Mouse (Mus musculus): ENCODE measurements at regions not wholly inside any gene's neighbourhood (a gene's known extent, or its start where the extent isn't known, plus 50 kb on each side); places are given as distances from the start of the nearest gene placed in this dataset.

DNA sequence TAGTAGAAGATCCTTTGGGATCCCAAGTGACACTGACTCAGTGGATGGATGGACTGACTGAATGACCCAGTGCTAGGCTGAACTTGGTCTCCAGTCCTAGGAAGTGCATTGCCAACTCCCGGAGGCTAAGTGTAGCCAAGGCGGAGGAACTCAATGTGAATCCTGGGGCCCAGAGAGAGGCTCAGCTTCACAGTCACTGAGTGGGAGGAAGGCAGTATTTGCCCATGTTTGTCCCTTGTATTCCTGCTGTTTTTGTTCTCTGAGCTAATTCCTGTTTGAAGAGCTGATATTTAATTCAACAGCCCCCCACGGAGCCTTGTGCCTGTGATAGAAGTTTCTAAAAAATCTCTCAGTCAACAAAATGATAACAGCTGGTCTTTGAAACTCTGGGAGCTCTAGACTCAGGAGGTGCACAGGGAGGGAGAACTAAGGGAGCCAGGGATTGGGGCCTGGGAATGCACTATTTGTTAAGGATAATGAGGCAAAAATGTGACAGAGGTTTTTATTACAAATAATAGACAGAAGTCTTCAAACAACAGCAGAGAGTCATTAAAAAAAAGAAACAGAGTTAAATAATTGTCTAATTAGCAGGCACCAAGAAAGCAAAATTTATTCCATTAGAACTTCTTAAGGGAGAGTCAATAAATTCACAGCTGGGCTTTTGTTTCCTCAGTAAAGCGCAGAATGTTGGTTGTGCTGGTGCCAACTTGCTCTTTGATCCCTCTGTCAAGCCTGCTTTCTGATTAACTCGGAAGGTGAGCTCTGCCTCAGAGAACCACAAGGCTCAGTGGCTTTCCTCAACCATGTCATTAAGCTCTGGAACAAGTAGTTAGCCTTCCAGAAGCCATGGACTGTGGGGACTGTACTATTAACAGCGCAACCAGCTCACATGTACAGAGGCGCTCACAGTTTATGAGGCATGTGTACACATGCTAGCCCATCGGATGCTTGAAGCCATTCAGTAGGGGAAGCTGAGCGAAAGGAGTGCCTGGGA, 259.2 kb downstream of the Igsf11 start:
- Histone ChIP-seq H3K9ac (ENCODE audit: insufficient read depth, low read depth) (no peak overlapping the region), H3K36me3 (replicated peaks in 1 of 2; ENCODE audit: control insufficient read depth in 1 of 2, insufficient read depth in 1 of 2, low read length in 1 of 2) (no peaks in the 10 kb centered on the region), H3K79me2 (replicated peaks; ENCODE audit: control insufficient read depth, extremely low read depth, insufficient read depth, poor library complexity, severe bottlenecking) (no peaks in the 10 kb centered on the region), H3K4me3 (replicated peaks in 1 of 3; ENCODE audit: low read depth in 2 of 3, low read length in 2 of 3, poor library complexity in 1 of 3) (no peak overlapping the region), H3K4me1 (ENCODE audit: control insufficient read depth in 1 of 2, insufficient read depth in 2 of 2) (peaks cover 0 to 17% of the 10 kb centered on the region in 2 experiments; a peak in 2 of 4 replicates), H3K27ac (ENCODE audit: insufficient read depth, low read depth) (no peak overlapping the region), H3K4me2 (ENCODE audit: insufficient read depth, low read depth, poor library complexity, severe bottlenecking) (no peak overlapping the region), H3K9me3 (replicated peaks; ENCODE audit: low read length) (peaks cover 15% of the 10 kb centered on the region), H3K27me3 (replicated peaks) (no peaks in the 10 kb centered on the region)
- no peak for DNase-seq (ENCODE audit: extremely low read depth)
- in situ Hi-C loops (cut with MboI; ENCODE audit: low pct_ligation_motif_present, low pct_unique_long_range_greater_than_20kb, low sequenced_read_pairs) = no loop called here
- TF ChIP-seq ZC3H11A (IDR thresholded peaks at IDR 0.05; ENCODE audit: low read depth, low read length) = no peak
- no peak for TF ChIP-seq SIN3A (IDR thresholded peaks at IDR 0.05; ENCODE audit: low read length)
- TF ChIP-seq POLR2AphosphoS2 (IDR thresholded peaks at IDR 0.05; ENCODE audit: low read depth, low read length) = no peak
- no peak for TF ChIP-seq KAT2A (IDR thresholded peaks at IDR 0.05; ENCODE audit: insufficient replicate concordance, low read length)
- no peak for TF ChIP-seq POLR2A (IDR thresholded peaks at IDR 0.05; ENCODE audit: low read depth, low read length)
- TF ChIP-seq EP300 (IDR thresholded peaks at IDR 0.05; ENCODE audit: low read length) = no peak
- no peak for TF ChIP-seq MEF2A (IDR thresholded peaks at IDR 0.05; ENCODE audit: borderline replicate concordance, low read depth, low read length)
- TF ChIP-seq NELFE (IDR thresholded peaks at IDR 0.05; ENCODE audit: low read depth, low read length) = no peak
- no peak for TF ChIP-seq MYC (IDR thresholded peaks at IDR 0.05; ENCODE audit: low read depth, low read length)
- no peak for TF ChIP-seq USF1 (IDR thresholded peaks at IDR 0.05; ENCODE audit: low read depth, low read length)
- TF ChIP-seq MAX (IDR thresholded peaks at IDR 0.05; ENCODE audit: low read length) = no peak
- no peak for TF ChIP-seq CHD1 (IDR thresholded peaks at IDR 0.05; ENCODE audit: low read depth, low read length)
- no peak for TF ChIP-seq BHLHE40 (IDR thresholded peaks at IDR 0.05; ENCODE audit: low read depth, low read length)
- TF ChIP-seq ZNF384 (IDR thresholded peaks at IDR 0.05; ENCODE audit: low read depth, low read length) = no peak
- no peak for TF ChIP-seq JUN (IDR thresholded peaks at IDR 0.05; ENCODE audit: insufficient read depth, low read depth, low read length)
- no peak for TF ChIP-seq USF2 (conservative IDR thresholded peaks at IDR 0.05; ENCODE audit: low read depth, low read length)
- TF ChIP-seq JUND (conservative IDR thresholded peaks at IDR 0.05; ENCODE audit: low read depth, low read length) = no peak
- no peak for TF ChIP-seq UBTF (IDR thresholded peaks at IDR 0.05; ENCODE audit: low read depth, low read length)
- dilution Hi-C loops (cut with MboI; ENCODE audit: extremely low pct_ligation_motif_present, extremely low pct_unique_long_range_greater_than_20kb, low sequenced_read_pairs) = no loop called here

DNA sequence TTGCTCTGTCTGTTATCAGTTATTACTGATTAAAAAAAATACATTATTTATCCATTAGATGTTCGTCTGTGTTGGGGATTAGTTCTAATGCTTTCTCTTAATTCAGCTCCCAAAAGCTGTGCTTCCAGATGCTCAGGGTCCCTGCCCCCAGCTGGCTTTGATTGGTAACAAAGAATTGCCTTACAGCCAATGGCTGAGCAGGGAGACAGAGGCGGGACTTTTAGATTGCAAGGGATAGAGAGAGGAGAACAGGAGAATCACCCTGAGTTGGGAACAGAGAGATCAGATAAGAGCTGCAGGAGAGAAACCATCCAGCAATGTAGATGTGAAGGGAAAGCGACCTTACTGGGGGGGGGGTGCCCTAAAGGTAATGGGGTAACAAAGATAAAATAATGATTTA, 266.4 kb downstream of the Igsf11 start:
- DNase-seq (ENCODE audit: extremely low read depth) = no peak
- H3K79me2 ChIP-seq (replicated peaks; ENCODE audit: control insufficient read depth, extremely low read depth, insufficient read depth, poor library complexity, severe bottlenecking) = no peaks in the 10 kb centered on the region
- H3K9ac ChIP-seq (ENCODE audit: insufficient read depth, low read depth) = no peak overlapping the region
- no peak overlapping the region for H3K4me2 ChIP-seq (ENCODE audit: insufficient read depth, low read depth, poor library complexity, severe bottlenecking)
- dilution Hi-C loops (cut with MboI; ENCODE audit: extremely low pct_ligation_motif_present, extremely low pct_unique_long_range_greater_than_20kb, low sequenced_read_pairs) = no loop called here
- H3K27me3 ChIP-seq (replicated peaks) = no peaks in the 10 kb centered on the region
- in situ Hi-C loops (cut with MboI; ENCODE audit: low pct_ligation_motif_present, low pct_unique_long_range_greater_than_20kb, low sequenced_read_pairs) = no loop called here
- H3K9me3 ChIP-seq (replicated peaks; ENCODE audit: low read length) = peaks cover 12% of the 10 kb centered on the region
- TF ChIP-seq MAZ (IDR thresholded peaks at IDR 0.05; ENCODE audit: low read depth, low read length) (no peak), ZKSCAN1 (IDR thresholded peaks at IDR 0.05; ENCODE audit: borderline replicate concordance, low read depth, low read length) (no peak), MAFK (IDR thresholded peaks at IDR 0.05; ENCODE audit: insufficient replicate concordance, low read length) (no peak), ELF1 (IDR thresholded peaks at IDR 0.05; ENCODE audit: low read depth, low read length) (no peak), ZMIZ1 (IDR thresholded peaks at IDR 0.05; ENCODE audit: low read depth, low read length) (no peak)
- H3K27ac ChIP-seq (ENCODE audit: insufficient read depth, low read depth) = no peak overlapping the region
- no peak overlapping the region for H3K4me3 ChIP-seq (replicated peaks in 1 of 3; ENCODE audit: low read depth in 2 of 3, low read length in 2 of 3, poor library complexity in 1 of 3)
- no peaks in the 10 kb centered on the region for H3K4me1 ChIP-seq (ENCODE audit: control insufficient read depth in 1 of 2, insufficient read depth in 2 of 2)
- no peaks in the 10 kb centered on the region for H3K36me3 ChIP-seq (replicated peaks in 1 of 2; ENCODE audit: control insufficient read depth in 1 of 2, insufficient read depth in 1 of 2, low read length in 1 of 2)
